Comparison of ENCODE assay signal across 11 mouse cellular contexts in genomic region chr7:70718149-70718765, GRCm38 (mm10).
A peak's percentile ranks its signal among the peaks of the same experiment; 100 is the strongest.
DNase-seq lines count a peak whose midpoint lies in the region; ATAC-seq lines count a peak whose summit lies in the region.
"Had no signal": no experiment of that assay in that cellular context is flagged by ENCODE, and none has a peak within 500 bp of the region (broad histone marks: within the 10 kb centered on the region; RNA-seq: fewer than 3 reads in every experiment).

No protein-coding gene starts in this region.

- no peaks in the 10 kb centered on the region for H3K9me3 ChIP-seq in kidney, embryonic 16.5 days (ENCODE audit: low read length)
- H3K9me3 ChIP-seq in neural tube, embryonic 15.5 days (replicated peaks): no peaks in the 10 kb centered on the region

- H3K4me2 ChIP-seq in kidney, embryonic 16.5 days (replicated peaks; ENCODE audit: low read depth, low read length): peak overlapping the region; percentile 29; the same call in 1 of the 2 replicates
- H3K4me2 ChIP-seq in neural tube, embryonic 15.5 days: peak overlapping the region; percentile 27

- peaks cover 7% of the 10 kb centered on the region; the same call in 1 of the 2 replicates for H3K4me1 ChIP-seq in kidney, embryonic 16.5 days (ENCODE audit: insufficient read depth, low read length)
- H3K4me1 ChIP-seq in neural tube, embryonic 15.5 days: peaks cover 2% of the 10 kb centered on the region; the same call in 1 of the 2 replicates

- H3K27me3 ChIP-seq in kidney, embryonic 16.5 days (ENCODE audit: insufficient read depth, low read length): no peaks in the 10 kb centered on the region
- H3K27me3 ChIP-seq in neural tube, embryonic 15.5 days (replicated peaks): no peaks in the 10 kb centered on the region

- WGBS in kidney, embryonic 16.5 days: 53% methylated on average over 18 of the region's 18 CpGs
- WGBS in neural tube, embryonic 15.5 days: 60% methylated on average over 18 of the region's 18 CpGs

- no peak for ATAC-seq in kidney, embryonic 16.5 days (ENCODE audit: low FRiP score, low TSS enrichment)
- no peak for ATAC-seq in neural tube, embryonic 15.5 days (ENCODE audit: low FRiP score)
- ATAC-seq in frontal cortex, adult (ENCODE audit: low TSS enrichment): no peak
- no peak for ATAC-seq in erythroid progenitor cell, adult 5-6 weeks (replicated peaks; ENCODE audit: low FRiP score, poor library complexity, severe bottlenecking)

- H3K4me3 ChIP-seq in kidney, embryonic 16.5 days (ENCODE audit: low read length): no peak overlapping the region
- no peak overlapping the region for H3K4me3 ChIP-seq in neural tube, embryonic 15.5 days (replicated peaks)

- peak overlapping the region; percentile 10; the same call in 1 of the 2 replicates for H3K9ac ChIP-seq in kidney, embryonic 16.5 days (replicated peaks; ENCODE audit: low read length)
- no peak overlapping the region for H3K9ac ChIP-seq in neural tube, embryonic 15.5 days (replicated peaks)

- peak; percentile 39 to 65 for DNase-seq in cerebellum, postnatal 25 days
- DNase-seq in cerebellum, adult 8-10 months: no peak
- DNase-seq in left cerebral cortex, postnatal 4 days: peak; percentile 49
- DNase-seq in left cerebral cortex, postnatal 25 days (ENCODE audit: low spot score in 2 of 2): no peak
- DNase-seq: B cell, adult 2 months; gastrocnemius, postnatal 36 days; right cerebral cortex, postnatal 25 days had no signal

- intact Hi-C loops in left cerebral cortex, postnatal 4 days (cut with DNase I): no loop called here
- intact Hi-C loops in left cerebral cortex, postnatal 25 days (cut with DNase I): no loop called here

- H3K36me3 ChIP-seq in kidney, embryonic 16.5 days (ENCODE audit: insufficient read depth, low read length): no peaks in the 10 kb centered on the region
- H3K36me3 ChIP-seq in neural tube, embryonic 15.5 days: no peaks in the 10 kb centered on the region

- no peak overlapping the region for H3K27ac ChIP-seq in kidney, embryonic 16.5 days (ENCODE audit: low read length)
- H3K27ac ChIP-seq in neural tube, embryonic 15.5 days (replicated peaks): 0 out of 2 replicates have a peak overlapping the region, but pooled peaks have one; percentile 15

Comparison
In these comparisons a context has a peak if more than half of its experiments do, and no peak if none do; other contexts are left out.
1. DNase-seq: peak in cerebellum, postnatal 25 days (2 of 2) and left cerebral cortex, postnatal 4 days (single experiment); none in cerebellum, adult 8-10 months (single experiment) and left cerebral cortex, postnatal 25 days (0 of 2).